Mouse (Mus musculus) MEL (cell line): ENCODE results near the gene Gm8909.
"Not testable (repeated sequence)": the region's sequence is repeated elsewhere in the genome, so short reads cannot be mapped to it uniquely, and the experiment has no call there.

Source experiments
- BHLHE40 ChIP-seq: IDR thresholded peaks from 2 replicates; pipeline ENCODE4 v1.6.1; 2012; ENCODE audit warnings: low read depth, mild to moderate bottlenecking, inconsistent platforms, low read length, improper control_type of control experiment, borderline replicate concordance
- CTCF ChIP-seq, 3 experiments: IDR thresholded peaks in 2 of 3; conservative IDR thresholded peaks in 1 of 3; 2 replicates each; pipeline ENCODE4 v1.5.1; 2011 to 2012; ENCODE audit warnings: low read length in 3 of 3, low read depth in 2 of 3, mild to moderate bottlenecking in 2 of 3, improper control_type of control experiment in 1 of 3, inconsistent platforms in 1 of 3, mixed read lengths in 1 of 3, moderate library complexity in 1 of 3; ENCODE audit not compliant: control insufficient read depth in 1 of 3, insufficient read depth in 1 of 3, poor library complexity in 1 of 3, severe bottlenecking in 1 of 3
- EP300 ChIP-seq, 2 experiments: IDR thresholded peaks; 2 replicates each; pipeline ENCODE4 v1.6.1; 2011; ENCODE audit warnings: improper control_type of control experiment in 2 of 2, low read length in 2 of 2, low read depth in 1 of 2, mild to moderate bottlenecking in 1 of 2
- GATA1 ChIP-seq: IDR thresholded peaks from 2 replicates; pipeline ENCODE4 v1.6.1; 2011; ENCODE audit warnings: low read depth, low read length, improper control_type of control experiment
- KAT2A ChIP-seq: conservative IDR thresholded peaks from 2 replicates; pipeline ENCODE4 v1.6.1; 2012; ENCODE audit warnings: low read depth, low read length, improper control_type of control experiment, inconsistent platforms
- MAZ ChIP-seq: IDR thresholded peaks from 2 replicates; pipeline ENCODE4 v1.6.1; 2012; ENCODE audit warnings: low read depth, mild to moderate bottlenecking, inconsistent platforms, low read length, improper control_type of control experiment
- MYC ChIP-seq: IDR thresholded peaks from 2 replicates; pipeline ENCODE4 v1.6.1; 2011; ENCODE audit warnings: low read depth, mild to moderate bottlenecking, low read length, improper control_type of control experiment, moderate library complexity
- POLR2A ChIP-seq, 2 experiments: IDR thresholded peaks; 2 replicates each; pipeline ENCODE4 v1.6.1; 2011 to 2012; ENCODE audit warnings: low read length in 2 of 2, mild to moderate bottlenecking in 2 of 2, control low read depth in 1 of 2, improper control_type of control experiment in 1 of 2, low read depth in 1 of 2, moderate library complexity in 1 of 2; ENCODE audit not compliant: control insufficient read depth in 1 of 2, insufficient read depth in 1 of 2, poor library complexity in 1 of 2
- ZNF384 ChIP-seq: IDR thresholded peaks from 2 replicates; pipeline ENCODE4 v1.6.1; 2012; ENCODE audit warnings: low read depth, mild to moderate bottlenecking, inconsistent platforms, low read length, improper control_type of control experiment

- TF ChIP-seq CTCF (IDR thresholded peaks at IDR 0.05 in 2 of 3, conservative IDR thresholded peaks at IDR 0.05 in 1 of 3; ENCODE audit: control insufficient read depth in 1 of 3, insufficient read depth in 1 of 3, low read depth in 2 of 3, low read length in 3 of 3, poor library complexity in 1 of 3, severe bottlenecking in 1 of 3); EP300 (IDR thresholded peaks at IDR 0.05; ENCODE audit: low read depth in 1 of 2, low read length in 2 of 2); GATA1; KAT2A; MYC; BHLHE40; ZNF384; MAZ; POLR2A (IDR thresholded peaks at IDR 0.05; ENCODE audit: control insufficient read depth in 1 of 2, insufficient read depth in 1 of 2, low read depth in 1 of 2, low read length in 2 of 2, poor library complexity in 1 of 2): not testable (repeated sequence)
Observed at GRCm38 (mm10) chr17:36124111-36124510, 44.2 kb downstream of the Gm8909 start.
